Mouse (Mus musculus) G1E (cell line): ENCODE data around the gene Zfp931.
"Not testable (repeated sequence)": the region's sequence is repeated elsewhere in the genome, so short reads cannot be mapped to it uniquely, and the experiment has no call there.

ENCODE experiments used
- CTCF ChIP-seq: IDR thresholded peaks from 2 replicates; pipeline ENCODE4 v1.5.1; 2012; ENCODE audit warnings: low read depth, low read length, inconsistent platforms, mixed read lengths
- GATA1 ChIP-seq: IDR thresholded peaks from 2 replicates; pipeline ENCODE4 v1.6.1; 2012; ENCODE audit warnings: borderline replicate concordance, low read length, inconsistent platforms, mixed read lengths
- GATA2 ChIP-seq: IDR thresholded peaks from 2 replicates; pipeline ENCODE4 v1.6.1; 2012; ENCODE audit warnings: low read depth, low read length, inconsistent platforms, borderline replicate concordance
- POLR2AphosphoS5 ChIP-seq: IDR thresholded peaks from 2 replicates; pipeline ENCODE4 v1.6.1; 2012; ENCODE audit warnings: low read depth, low read length, inconsistent platforms; ENCODE audit not compliant: insufficient replicate concordance
- TAL1 ChIP-seq: conservative IDR thresholded peaks from 2 replicates; pipeline ENCODE4 v1.6.1; 2012; ENCODE audit warnings: low read depth, low read length, inconsistent platforms, mixed read lengths

GRCm38 (mm10) chr2:178078166-178078717, at the start of gene Zfp931:
- not testable (repeated sequence) for TF ChIP-seq CTCF, GATA1, TAL1, POLR2AphosphoS5, GATA2
